Mouse (Mus musculus) ES-E14 (cell line): ENCODE data around the gene Sh2b1. TPM values are rescaled to one million over a fixed set of nuclear protein-coding genes. Genes with fewer than 3 reads are reported as not detected.

Experiments
- DNase-seq: peaks from one replicate; pipeline ENCODE4 v3.0.0-alpha.2; 2013; ENCODE audit warnings: low read depth, low spot score
- H3K27ac ChIP-seq: 2 replicates; pipeline ENCODE4 v1.5.1; 2012; ENCODE audit warnings: low read depth, mild to moderate bottlenecking, low read length, moderate library complexity, mixed read lengths; ENCODE audit not compliant: poor library complexity, insufficient read depth, severe bottlenecking
- H3K36me3 ChIP-seq: 2 replicates; pipeline ENCODE4 v1.6.1; 2012; ENCODE audit warnings: mild to moderate bottlenecking, low read length, moderate library complexity, mixed read lengths; ENCODE audit not compliant: control insufficient read depth, poor library complexity, insufficient read depth, severe bottlenecking
- H3K4me1 ChIP-seq, 2 experiments: fragments of 150-350 bp in 1 of 2; sonication (generic) in 1 of 2; 2 replicates each; pipeline ENCODE4 v1.6.1; 2012; ENCODE audit warnings: low read length in 2 of 2, mild to moderate bottlenecking in 1 of 2, mixed read lengths in 1 of 2; ENCODE audit not compliant: control insufficient read depth in 2 of 2, insufficient read depth in 2 of 2, poor library complexity in 1 of 2
- H3K4me3 ChIP-seq, 2 experiments: fragments of 150-350 bp in 1 of 2; sonication (generic) in 1 of 2; 2 replicates each; pipeline ENCODE4 v1.5.1; 2012; ENCODE audit warnings: low read length in 2 of 2, low read depth in 1 of 2, mild to moderate bottlenecking in 1 of 2, mixed read lengths in 1 of 2; ENCODE audit not compliant: insufficient read depth in 1 of 2, poor library complexity in 1 of 2, severe bottlenecking in 1 of 2
- H3K9ac ChIP-seq: 2 replicates; pipeline ENCODE4 v1.6.1; 2012; ENCODE audit warnings: low read depth, mild to moderate bottlenecking, low read length, mixed read lengths; ENCODE audit not compliant: poor library complexity, insufficient read depth, severe bottlenecking
- H3K9me3 ChIP-seq: fragments of 150-350 bp; sonication (generic); 2 replicates; pipeline ENCODE4 v1.6.1; 2012; ENCODE audit warnings: low read depth, mild to moderate bottlenecking, low read length; ENCODE audit not compliant: control insufficient read depth, insufficient read depth
- CHD2 ChIP-seq: IDR thresholded peaks from 2 replicates; pipeline ENCODE4 v1.6.1; 2014; ENCODE audit warnings: mild to moderate bottlenecking, low read depth, low read length, inconsistent platforms
- HCFC1 ChIP-seq: IDR thresholded peaks from 2 replicates; pipeline ENCODE4 v1.6.1; 2012; ENCODE audit warnings: low read length, inconsistent platforms, borderline replicate concordance; ENCODE audit not compliant: insufficient read depth
- MAFK ChIP-seq: IDR thresholded peaks from 2 replicates; pipeline ENCODE4 v1.6.1; 2014; ENCODE audit warnings: mild to moderate bottlenecking, low read depth, low read length, inconsistent platforms; ENCODE audit not compliant: insufficient read depth
- ZC3H11A ChIP-seq: IDR thresholded peaks from 2 replicates; pipeline ENCODE4 v1.6.1; 2012; ENCODE audit warnings: low read depth, mild to moderate bottlenecking, inconsistent platforms, low read length, borderline replicate concordance
- ZNF384 ChIP-seq: IDR thresholded peaks from 2 replicates; pipeline ENCODE4 v1.6.1; 2012; ENCODE audit warnings: low read depth, low read length, inconsistent platforms
- in situ Hi-C, 2 experiments: fragments of 600-800 bp; cut with MboI; formaldehyde crosslinking; loops; one replicate each; pipeline ENCODE4 v1.15.1; 2025; ENCODE audit warnings: low sequenced_read_pairs in 2 of 2, inconsistent platforms in 1 of 2; ENCODE audit not compliant: unreplicated experiment in 2 of 2
- total RNA-seq: library from RNA; depleted of rRNA; stranded (reverse); fragments of 300-350 nt; gene quantifications from 2 replicates; pipeline ENCODE4 v1.2.3, GENCODE M21; 2012

Sh2b1 gene
- total RNA-seq, 1 experiment, result 20.3 TPM

GRCm38 (mm10) chr7:126471361-126471760, 3.9 kb downstream of the Sh2b1 start:
- H3K9me3 ChIP-seq, result no peaks in the 10 kb centered on the region
- in situ Hi-C loops, result no loop called here
- no peak for TF ChIP-seq ZC3H11A
- TF ChIP-seq HCFC1, result no peak
- TF ChIP-seq CHD2, result no peak
- TF ChIP-seq MAFK, result no peak
- TF ChIP-seq ZNF384, result no peak
- H3K4me3 ChIP-seq, result no peak overlapping the region
- H3K9ac ChIP-seq, result no peak overlapping the region
- no peak for DNase-seq
- H3K27ac ChIP-seq, result no peak overlapping the region
- peaks cover 53% of the 10 kb centered on the region for H3K36me3 ChIP-seq
- peaks cover 2 to 11% of the 10 kb centered on the region in 2 experiments; a peak in 1 of 4 replicates for H3K4me1 ChIP-seq

GRCm38 (mm10) chr7:126470077-126470476, 5.1 kb downstream of the Sh2b1 start:
- Histone ChIP-seq H3K9ac (no peak overlapping the region), H3K36me3 (peaks cover 53% of the 10 kb centered on the region), H3K4me1 (peaks cover 2 to 19% of the 10 kb centered on the region in 2 experiments; a peak in 2 of 4 replicates), H3K9me3 (no peaks in the 10 kb centered on the region), H3K27ac (no peak overlapping the region), H3K4me3 (no peak overlapping the region)
- in situ Hi-C loops, result no loop called here
- no peak for TF ChIP-seq CHD2
- no peak for DNase-seq

DNA sequence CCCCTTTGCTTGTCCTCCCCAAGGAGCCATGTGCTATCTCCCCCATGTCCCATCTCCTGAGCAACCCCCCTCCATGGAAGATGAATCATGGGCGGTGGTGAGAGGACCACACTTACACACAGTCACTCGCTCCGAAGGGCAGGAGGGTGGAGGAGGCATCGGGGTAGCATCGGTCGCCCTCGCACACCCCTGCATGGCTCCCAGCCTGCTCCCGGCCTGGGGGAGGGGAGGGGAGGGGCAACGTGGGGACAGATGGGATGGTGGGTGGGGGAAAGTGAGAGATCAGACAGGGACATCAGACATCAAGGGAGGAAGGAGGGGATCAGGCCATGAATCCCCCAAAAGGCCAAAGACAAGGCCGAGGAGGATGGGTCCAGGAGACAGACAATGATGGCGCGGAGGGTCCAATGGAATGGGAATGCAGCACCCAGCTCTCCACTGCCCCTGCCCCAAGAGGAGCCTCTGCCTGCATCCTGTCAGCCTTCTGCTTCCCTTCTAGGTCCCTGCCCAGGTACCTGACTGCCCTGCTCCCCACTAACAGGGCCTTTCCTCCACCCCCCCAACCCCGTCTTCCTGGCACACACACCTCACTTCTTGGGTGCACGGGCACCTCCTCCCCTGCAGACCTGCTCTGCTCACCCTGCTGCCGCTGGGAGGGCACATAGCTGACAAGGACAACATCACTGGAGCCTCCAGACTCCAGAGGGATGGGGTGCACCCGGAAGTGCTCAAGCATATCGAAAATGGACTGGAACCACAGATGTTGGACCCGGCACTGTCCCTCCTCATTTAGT, 7.2 kb downstream of the Sh2b1 start:
- H3K4me3 ChIP-seq, result peak overlapping the region; percentile 38 to 44
- no peaks in the 10 kb centered on the region for H3K9me3 ChIP-seq
- no peak for TF ChIP-seq CHD2
- no peak for TF ChIP-seq HCFC1
- TF ChIP-seq MAFK, result no peak
- TF ChIP-seq ZNF384, result no peak
- TF ChIP-seq ZC3H11A, result no peak
- H3K4me1 ChIP-seq, result peaks cover 3 to 34% of the 10 kb centered on the region in 2 experiments; a peak in 3 of 4 replicates
- no peak overlapping the region for H3K9ac ChIP-seq
- H3K27ac ChIP-seq, result no peak overlapping the region
- DNase-seq, result no peak
- H3K36me3 ChIP-seq, result peaks cover 53% of the 10 kb centered on the region
- in situ Hi-C loops, result no loop called here

- peaks cover 3 to 34% of the 10 kb centered on the region in 2 experiments; a peak in 3 of 4 replicates for H3K4me1 ChIP-seq
- H3K9me3 ChIP-seq, result no peaks in the 10 kb centered on the region
- H3K9ac ChIP-seq, result no peak overlapping the region
- DNase-seq, result peak; percentile 40
- peak overlapping the region; percentile 38 to 44; a peak in 1 of 4 replicates for H3K4me3 ChIP-seq
- no peak for TF ChIP-seq ZNF384
- TF ChIP-seq ZC3H11A, result no peak
- no peak for TF ChIP-seq CHD2
- TF ChIP-seq MAFK, result no peak
- no peak for TF ChIP-seq HCFC1
- no peak overlapping the region for H3K27ac ChIP-seq
- peaks cover 46% of the 10 kb centered on the region for H3K36me3 ChIP-seq
- in situ Hi-C loops, result no loop called here
These were observed 8.0 kb downstream of the Sh2b1 start for GRCm38 (mm10) chr7:126467271-126467670.

- H3K36me3 ChIP-seq, result peaks cover 41% of the 10 kb centered on the region
- H3K4me3 ChIP-seq, result no peak overlapping the region
- TF ChIP-seq ZNF384, result no peak
- no peak for TF ChIP-seq CHD2
- TF ChIP-seq ZC3H11A, result no peak
- no peak for TF ChIP-seq HCFC1
- no peak for TF ChIP-seq MAFK
- H3K4me1 ChIP-seq, result peaks cover 3 to 37% of the 10 kb centered on the region in 2 experiments; a peak in 3 of 4 replicates
- H3K9ac ChIP-seq, result no peak overlapping the region
- in situ Hi-C loops, result no loop called here
- H3K27ac ChIP-seq, result no peak overlapping the region
- no peak for DNase-seq
- H3K9me3 ChIP-seq, result no peaks in the 10 kb centered on the region
These were observed 8.5 kb downstream of the Sh2b1 start for GRCm38 (mm10) chr7:126466707-126467106.
